Mouse (Mus musculus) hindbrain, embryonic 16.5 days (tissue): ENCODE results near the gene H2al1m. TPM values are rescaled to one million over a fixed set of nuclear protein-coding genes. Genes with fewer than 3 reads are reported as not detected.
"Not testable (repeated sequence)": the region's sequence is repeated elsewhere in the genome, so short reads cannot be mapped to it uniquely, and the experiment has no call there.

Experiments used
- ATAC-seq: fragments of 200-750 bp; cut with Nextera tagmentation; 2 replicates; pipeline ENCODE4 v1.8.0; 2017; ENCODE audit warnings: moderate TSS enrichment, moderate library complexity
- H3K27ac ChIP-seq: fragments of 300-500 bp; sonication (generic); 2 replicates; pipeline ENCODE4 v1.5.1; 2014; ENCODE audit warnings: low read depth, mild to moderate bottlenecking, control low read depth, low read length, moderate library complexity
- H3K27me3 ChIP-seq: fragments of 300-500 bp; sonication (generic); replicated peaks from 2 replicates; pipeline ENCODE4 v1.6.1; 2014; ENCODE audit warnings: low read length; ENCODE audit not compliant: control insufficient read depth, insufficient read depth
- H3K36me3 ChIP-seq: fragments of 300-500 bp; sonication (generic); 2 replicates; pipeline ENCODE4 v1.6.1; 2014; ENCODE audit warnings: mild to moderate bottlenecking, low read length, moderate library complexity, mixed read lengths; ENCODE audit not compliant: control insufficient read depth, insufficient read depth
- H3K4me1 ChIP-seq: fragments of 300-500 bp; sonication (generic); 2 replicates; pipeline ENCODE4 v1.6.1; 2014; ENCODE audit warnings: low read depth, low read length; ENCODE audit not compliant: control insufficient read depth, insufficient read depth
- H3K4me2 ChIP-seq: fragments of 300-500 bp; sonication (generic); 2 replicates; pipeline ENCODE4 v1.6.1; 2014; ENCODE audit warnings: mild to moderate bottlenecking, low read length, control low read depth, moderate library complexity
- H3K4me3 ChIP-seq: fragments of 300-500 bp; sonication (generic); 2 replicates; pipeline ENCODE4 v1.5.1; 2014; ENCODE audit warnings: mild to moderate bottlenecking, low read length, control low read depth, moderate library complexity
- H3K9ac ChIP-seq: fragments of 300-500 bp; sonication (generic); 2 replicates; pipeline ENCODE4 v1.6.1; 2014; ENCODE audit warnings: low read depth, mild to moderate bottlenecking, control low read depth, low read length, moderate library complexity
- H3K9me3 ChIP-seq: fragments of 300-500 bp; sonication (generic); 2 replicates; pipeline ENCODE4 v1.6.1; 2014; ENCODE audit warnings: mild to moderate bottlenecking, low read length, moderate library complexity; ENCODE audit not compliant: control insufficient read depth
- WGBS: fragments of 180-500 bp; shearing (Covaris S2); extraction: QIAGEN DNeasy Blood & Tissue Kit; methylation state at CpG from one replicate; pipeline ENCODE4 v1.1.7; 2014; 5-methylcytosine and 5-hydroxymethylcytosine counted together
- polyA plus RNA-seq: library from polyadenylated mRNA; unstranded; fragments of >200 nt; fragmentation: Nextera tagmentation; extraction: Ambion mirVana; gene quantifications from 2 replicates; pipeline ENCODE4 v1.2.1, GENCODE M21; 2015

Gene H2al1m
- polyA plus RNA-seq, 1 experiment from 2014 or later, result 0.43 TPM

- no peak overlapping the region for H3K4me2 ChIP-seq
- 82% methylated on average over 1 of the region's 1 CpGs for WGBS
- H3K4me3 ChIP-seq, result no peak overlapping the region
- no peak overlapping the region for H3K9ac ChIP-seq
- no peak overlapping the region for H3K27ac ChIP-seq
- no peak for ATAC-seq
- no peaks in the 10 kb centered on the region for H3K36me3 ChIP-seq
- no peaks in the 10 kb centered on the region for H3K4me1 ChIP-seq
- H3K27me3 ChIP-seq, result no peaks in the 10 kb centered on the region
- no peaks in the 10 kb centered on the region for H3K9me3 ChIP-seq
Observed at GRCm38 (mm10) chrX:9303455-9303854, 19.9 kb downstream of the H2al1m start.

DNA sequence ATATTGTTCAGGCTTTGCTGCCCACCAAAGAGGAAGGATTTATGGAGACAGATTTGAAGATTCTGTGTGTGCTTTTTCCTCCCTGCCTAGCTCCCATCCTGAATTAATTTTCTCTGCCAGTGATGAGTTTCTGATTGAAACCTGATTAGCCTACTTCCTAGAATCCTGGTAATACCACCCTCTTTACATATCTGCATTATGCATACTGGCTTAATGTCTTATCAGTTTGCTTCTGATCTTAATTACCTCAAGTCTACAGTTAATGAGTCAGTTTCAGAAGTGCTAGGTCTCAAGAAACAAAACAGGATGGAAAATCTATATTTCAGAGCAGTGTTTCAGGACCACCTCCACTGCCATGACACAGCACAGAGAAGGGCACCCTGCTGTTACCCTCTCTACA, 32.9 kb downstream of the H2al1m start:
- H3K4me3 ChIP-seq, H3K9me3 ChIP-seq, H3K36me3 ChIP-seq, ATAC-seq, H3K9ac ChIP-seq, H3K4me2 ChIP-seq, H3K27me3 ChIP-seq, H3K27ac ChIP-seq, H3K4me1 ChIP-seq: not testable (repeated sequence)

GRCm38 (mm10) chrX:9327954-9328353, 44.4 kb downstream of the H2al1m start:
- not testable (repeated sequence) for H3K9me3 ChIP-seq, H3K36me3 ChIP-seq, ATAC-seq, H3K27me3 ChIP-seq, H3K4me3 ChIP-seq, H3K27ac ChIP-seq, H3K4me2 ChIP-seq, H3K9ac ChIP-seq, H3K4me1 ChIP-seq
- WGBS, result 95% methylated on average over 13 of the region's 26 CpGs

- H3K4me3 ChIP-seq, H3K36me3 ChIP-seq, H3K9ac ChIP-seq, H3K4me1 ChIP-seq, H3K27me3 ChIP-seq, ATAC-seq, H3K4me2 ChIP-seq, H3K27ac ChIP-seq, H3K9me3 ChIP-seq: not testable (repeated sequence)
- 89% methylated on average over 12 of the region's 12 CpGs for WGBS
Observed at GRCm38 (mm10) chrX:9332366-9332962, 48.9 kb downstream of the H2al1m start.

- peak; percentile 72; the same call in 1 of the 2 replicates for ATAC-seq
- not testable (repeated sequence) for H3K9ac ChIP-seq, H3K4me2 ChIP-seq, H3K36me3 ChIP-seq, H3K27ac ChIP-seq, H3K4me3 ChIP-seq, H3K27me3 ChIP-seq, H3K9me3 ChIP-seq, H3K4me1 ChIP-seq
- WGBS, result 43% methylated on average over 2 of the region's 2 CpGs
Observed at GRCm38 (mm10) chrX:9333035-9333434, 49.5 kb downstream of the H2al1m start.

Other genes starting within 250 kb of the H2al1m start
- gene Fthl17f, start 220.7 kb upstream of the H2al1m start, polyA plus RNA-seq, result not detected in 2 replicates
- gene 4930402K13Rik, start 179.2 kb upstream of the H2al1m start, polyA plus RNA-seq, result not detected in 2 replicates
- gene Lancl3, start 83.9 kb upstream of the H2al1m start, polyA plus RNA-seq, result 4.9 and 5.2 TPM in 2 replicates
- gene Gm14862, start 26.9 kb upstream of the H2al1m start, polyA plus RNA-seq, result not detected in 2 replicates
- gene Xk, start 11.0 kb upstream of the H2al1m start, polyA plus RNA-seq, result 5.7 TPM in 2 replicates
- gene H2al1k, start 66.9 kb downstream of the H2al1m start, polyA plus RNA-seq, result not detected in 2 replicates
- gene Cybb, start 204.0 kb downstream of the H2al1m start, polyA plus RNA-seq, result 0.64 and 0.70 TPM in 2 replicates